Mouse (Mus musculus) C2C12 (cell line): ENCODE results near the gene Olfr209.

Experiments
- CTCF ChIP-seq: IDR thresholded peaks from one replicate; pipeline ENCODE4 v1.5.1; 2011; ENCODE audit not compliant: control insufficient read depth, insufficient read depth, insufficient read length
- FOSL1 ChIP-seq: IDR thresholded peaks from one replicate; pipeline ENCODE4 v1.8.0; 2011; ENCODE audit warnings: mild to moderate bottlenecking, low read length; ENCODE audit not compliant: poor library complexity, insufficient read depth, severe bottlenecking
- MAX ChIP-seq: IDR thresholded peaks from one replicate; pipeline ENCODE4 v1.6.1; 2011; ENCODE audit warnings: mild to moderate bottlenecking, control low read depth
- MYOD1 ChIP-seq: IDR thresholded peaks from one replicate; pipeline ENCODE4 v1.6.1; 2011; ENCODE audit warnings: low read depth; ENCODE audit not compliant: control insufficient read depth, insufficient read length
- MYOG ChIP-seq: IDR thresholded peaks from one replicate; pipeline ENCODE4 v1.6.1; 2011; ENCODE audit not compliant: control insufficient read depth, insufficient read length; ENCODE audit errors: extremely low read depth
- USF1 ChIP-seq: IDR thresholded peaks from one replicate; pipeline ENCODE4 v1.6.1; 2011; ENCODE audit warnings: low read depth, mild to moderate bottlenecking, control low read depth, moderate library complexity

- TF ChIP-seq MYOG, result no peak
- peak; percentile 52 for TF ChIP-seq CTCF
- TF ChIP-seq MAX, result no peak
- TF ChIP-seq FOSL1, result no peak
- TF ChIP-seq USF1, result no peak
- TF ChIP-seq MYOD1, result no peak
Measured at GRCm38 (mm10) chr16:59403684-59404083, 39.9 kb upstream of the Olfr209 start.
